9 mouse cellular contexts compared by ENCODE assay signal in genomic region chr6:134439401-134440021, GRCm38 (mm10). TPM values are rescaled to one million over a fixed set of nuclear protein-coding genes. Genes with fewer than 3 reads are reported as not detected.
A peak's percentile ranks its signal among the peaks of the same experiment; 100 is the strongest.
DNase-seq lines count a peak whose midpoint lies in the region; ATAC-seq lines count a peak whose summit lies in the region.
"Had no signal": no experiment of that assay in that cellular context is flagged by ENCODE, and none has a peak within 500 bp of the region (broad histone marks: within the 10 kb centered on the region; RNA-seq: fewer than 3 reads in every experiment).

No protein-coding gene starts in this region.

- H3K4me1 ChIP-seq in lung, embryonic 16.5 days (replicated peaks; ENCODE audit: control insufficient read depth, insufficient read depth, low read length), result peaks cover 22% of the 10 kb centered on the region
- peaks cover 19% of the 10 kb centered on the region for H3K4me1 ChIP-seq in embryonic facial prominence, embryonic 14.5 days (ENCODE audit: control insufficient read depth, insufficient read depth, low read length)
- H3K4me1 ChIP-seq in heart, embryonic 10.5 days, result peaks cover 23% of the 10 kb centered on the region
- peaks cover 12% of the 10 kb centered on the region for H3K4me1 ChIP-seq in midbrain, embryonic 13.5 days (replicated peaks)

- H3K4me3 ChIP-seq in lung, embryonic 16.5 days (ENCODE audit: low read length), result peak overlapping the region; percentile 28
- H3K4me3 ChIP-seq in embryonic facial prominence, embryonic 14.5 days (ENCODE audit: low read depth, low read length), result peak overlapping the region; percentile 25
- peak overlapping the region; percentile 43 for H3K4me3 ChIP-seq in heart, embryonic 10.5 days
- peak overlapping the region; percentile 32 for H3K4me3 ChIP-seq in midbrain, embryonic 13.5 days (replicated peaks)

- no peak for DNase-seq in lung, postnatal 25 days (ENCODE audit: low spot score)
- DNase-seq in embryonic facial prominence, embryonic 14.5 days (ENCODE audit: low spot score), result peak; percentile 95
- no peak for DNase-seq in heart, embryonic 10.5 days (ENCODE audit: low spot score)
- peak; percentile 48 for DNase-seq in layer of hippocampus, adult 9-11 months
- DNase-seq in telencephalon, adult 2 months (ENCODE audit: low read depth, low spot score), result peak; percentile 72
- DNase-seq in spleen, postnatal 4 days (ENCODE audit: low spot score in 2 of 2), result no peak

- peak overlapping the region; percentile 56 for H3K4me2 ChIP-seq in lung, embryonic 16.5 days (ENCODE audit: low read depth, low read length)
- peak overlapping the region; percentile 51 for H3K4me2 ChIP-seq in embryonic facial prominence, embryonic 14.5 days (ENCODE audit: low read depth, low read length)
- H3K4me2 ChIP-seq in midbrain, embryonic 13.5 days (replicated peaks), result peak overlapping the region; percentile 54

- H3K9me3 ChIP-seq in lung, embryonic 16.5 days (ENCODE audit: control insufficient read depth, low read length), result no peaks in the 10 kb centered on the region
- no peaks in the 10 kb centered on the region for H3K9me3 ChIP-seq in embryonic facial prominence, embryonic 14.5 days (ENCODE audit: control insufficient read depth, low read length)
- H3K9me3 ChIP-seq in heart, embryonic 10.5 days, result no peaks in the 10 kb centered on the region
- H3K9me3 ChIP-seq in midbrain, embryonic 13.5 days, result no peaks in the 10 kb centered on the region

- H3K36me3 ChIP-seq in lung, embryonic 16.5 days (ENCODE audit: control insufficient read depth, insufficient read depth, low read length), result no peaks in the 10 kb centered on the region
- no peaks in the 10 kb centered on the region for H3K36me3 ChIP-seq in embryonic facial prominence, embryonic 14.5 days (ENCODE audit: control insufficient read depth, insufficient read depth, low read length)
- 0 out of 2 replicates have a peak, but pooled peaks cover under 1% of the 10 kb centered on the region for H3K36me3 ChIP-seq in heart, embryonic 10.5 days
- no peaks in the 10 kb centered on the region for H3K36me3 ChIP-seq in midbrain, embryonic 13.5 days

- WGBS in lung, embryonic 16.5 days, result 17% methylated on average over 23 of the region's 23 CpGs
- 3% methylated on average over 23 of the region's 23 CpGs for WGBS in embryonic facial prominence, embryonic 14.5 days
- WGBS in heart, embryonic 10.5 days, result 36% methylated on average over 23 of the region's 23 CpGs
- 13% methylated on average over 23 of the region's 23 CpGs for WGBS in midbrain, embryonic 13.5 days

- peak overlapping the region; percentile 61 for H3K27ac ChIP-seq in lung, embryonic 16.5 days (ENCODE audit: low read length)
- peak overlapping the region; percentile 87 for H3K27ac ChIP-seq in embryonic facial prominence, embryonic 14.5 days (replicated peaks; ENCODE audit: low read depth, low read length)
- peak overlapping the region; percentile 62 for H3K27ac ChIP-seq in heart, embryonic 10.5 days
- peak overlapping the region; percentile 59 for H3K27ac ChIP-seq in midbrain, embryonic 13.5 days

- H3K9ac ChIP-seq in lung, embryonic 16.5 days (ENCODE audit: low read length), result no peak overlapping the region
- H3K9ac ChIP-seq in embryonic facial prominence, embryonic 14.5 days (ENCODE audit: low read depth, low read length), result peak overlapping the region; percentile 51
- H3K9ac ChIP-seq in midbrain, embryonic 13.5 days (replicated peaks), result peak overlapping the region; percentile 59

- no peaks in the 10 kb centered on the region for H3K27me3 ChIP-seq in lung, embryonic 16.5 days (ENCODE audit: control insufficient read depth, insufficient read depth, low read depth, low read length)
- H3K27me3 ChIP-seq in embryonic facial prominence, embryonic 14.5 days (replicated peaks; ENCODE audit: control insufficient read depth, insufficient read depth, low read length), result no peaks in the 10 kb centered on the region
- H3K27me3 ChIP-seq in heart, embryonic 10.5 days (ENCODE audit: insufficient read depth, poor library complexity, severe bottlenecking), result no peaks in the 10 kb centered on the region
- H3K27me3 ChIP-seq in midbrain, embryonic 13.5 days, result no peaks in the 10 kb centered on the region

- peak; percentile 82 for ATAC-seq in lung, embryonic 16.5 days (ENCODE audit: low read depth)
- ATAC-seq in embryonic facial prominence, embryonic 14.5 days (ENCODE audit: low read depth), result peak; percentile 91
- ATAC-seq in midbrain, embryonic 13.5 days, result peak; percentile 77

RNA-seq across cellular contexts. Expression of gene Bcl2l14, which starts 43.4 kb away (rescaled TPM):
- 5.0 and 5.4 TPM in 2 replicates for polyA plus RNA-seq in lung, embryonic 16.5 days (2015; fragmentation: Nextera tagmentation; extraction: Ambion mirVana)
- 2.6 and 3.0 TPM in 2 replicates for polyA plus RNA-seq in embryonic facial prominence, embryonic 14.5 days (2014; fragmentation: Nextera tagmentation; extraction: Ambion mirVana)
- 0.09 and 0.33 TPM in 2 replicates for polyA plus RNA-seq in heart, embryonic 10.5 days (2016; fragmentation: Nextera tagmentation; extraction: Ambion mirVana)
- not detected in 2 replicates for polyA plus RNA-seq in midbrain, embryonic 13.5 days (2015; fragmentation: Nextera tagmentation; extraction: Ambion mirVana)
- polyA plus RNA-seq: liver, adult 2 months had no signal

Comparison
In these comparisons a context has a peak if more than half of its experiments do, and no peak if none do; other contexts are left out.
1. DNase-seq: peak in embryonic facial prominence, embryonic 14.5 days (single experiment), layer of hippocampus, adult 9-11 months (single experiment) and telencephalon, adult 2 months (single experiment); none in lung, postnatal 25 days (single experiment), heart, embryonic 10.5 days (single experiment) and spleen, postnatal 4 days (0 of 2).
2. Peak in every context shown above with its lines, with median percentiles within 50 percentile points of each other: ATAC-seq, H3K27ac ChIP-seq, H3K4me2 ChIP-seq and H3K4me3 ChIP-seq.